Mouse (Mus musculus): ENCODE results near the gene Trio.

Gene Trio

GRCm38 (mm10) chr15:27943486-27944195, 82.0 kb downstream of the Trio start:
- no peak for DNase-seq

DNA sequence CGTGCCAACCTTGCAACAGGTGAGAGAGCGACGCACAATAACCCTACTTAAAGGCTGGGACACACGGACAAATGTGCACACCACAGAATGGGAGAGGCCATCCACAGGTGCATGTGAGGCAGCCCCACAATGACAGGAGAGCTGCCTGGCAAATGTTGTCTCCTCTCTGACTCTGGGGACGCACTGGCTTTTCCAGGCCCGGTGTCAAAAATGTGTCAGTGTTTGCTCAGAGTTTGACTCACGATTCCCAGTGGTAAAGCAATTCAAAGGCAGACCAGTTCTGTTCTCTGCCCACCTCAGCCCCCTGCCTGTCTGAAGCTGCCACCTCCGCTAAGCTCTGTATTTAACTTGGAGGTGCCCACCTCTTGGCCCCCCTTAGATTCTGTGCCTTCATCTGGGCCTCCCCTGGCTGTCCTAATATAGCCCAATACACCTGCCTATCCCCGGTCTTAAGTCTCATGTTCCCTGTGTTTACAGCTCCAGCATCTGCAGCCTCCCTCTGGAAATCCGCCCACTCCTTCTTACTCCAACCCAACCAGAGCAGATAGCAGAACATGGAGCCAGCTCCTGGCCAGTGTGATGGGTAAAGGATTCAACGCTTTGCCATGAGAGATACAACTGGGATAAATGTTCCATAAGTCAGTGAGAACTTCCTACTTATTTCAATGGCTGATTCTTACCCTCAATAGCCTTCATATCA, 83.3 kb downstream of the Trio start:
- DNase-seq, result no peak

- no peak for DNase-seq
These were observed 84.2 kb downstream of the Trio start for GRCm38 (mm10) chr15:27941441-27941840.

GRCm38 (mm10) chr15:27941020-27941419, 84.6 kb downstream of the Trio start:
- no peak for DNase-seq

- DNase-seq, result no peak
These were observed 85.6 kb downstream of the Trio start for GRCm38 (mm10) chr15:27940032-27940431.

DNA sequence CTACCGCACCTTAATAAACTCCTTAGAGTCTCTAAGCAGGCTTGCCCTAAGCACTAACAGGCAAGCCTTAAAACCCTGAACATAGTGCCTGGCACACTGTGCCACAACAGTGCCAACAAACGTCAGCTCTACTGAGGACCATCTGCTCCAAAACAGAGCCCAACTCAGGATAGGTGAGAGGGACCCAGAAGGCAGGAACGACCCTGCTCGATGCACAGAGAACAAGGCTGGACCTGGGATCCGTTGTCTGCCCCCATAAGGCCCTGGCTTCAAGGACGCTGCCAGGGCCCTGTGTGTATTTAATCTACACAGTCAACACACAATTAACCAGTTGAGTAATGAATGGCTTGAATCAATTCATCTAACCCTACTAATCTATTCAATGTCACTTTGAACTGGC, 86.8 kb downstream of the Trio start:
- DNase-seq, result no peak

- no peak for DNase-seq
These were observed 87.5 kb downstream of the Trio start for GRCm38 (mm10) chr15:27937861-27938833.

GRCm38 (mm10) chr15:27937003-27937860, 88.4 kb downstream of the Trio start:
- DNase-seq, result peak; percentile 44 to 54

GRCm38 (mm10) chr15:27935772-27936746, 89.6 kb downstream of the Trio start:
- no peak for DNase-seq

DNA sequence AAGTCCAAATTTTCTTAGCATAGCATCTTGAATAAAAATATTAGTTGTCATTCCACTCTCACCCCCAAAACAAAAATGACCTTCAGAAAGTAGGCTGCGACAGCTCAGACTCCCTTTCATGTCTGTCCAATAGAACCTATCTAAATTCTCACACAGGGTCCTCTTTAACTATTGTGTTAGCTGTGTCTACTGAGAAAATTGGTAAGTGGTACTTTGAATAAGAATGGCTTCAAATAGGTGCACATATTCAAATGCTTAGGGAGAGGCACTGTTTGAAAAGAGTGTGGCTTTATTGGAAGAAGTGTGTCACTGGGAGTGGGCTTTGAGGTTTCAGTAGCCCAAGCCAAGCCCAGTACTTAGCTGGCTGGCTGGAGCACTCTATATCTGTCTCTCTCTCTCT, 92.4 kb downstream of the Trio start:
- DNase-seq, result no peak

DNA sequence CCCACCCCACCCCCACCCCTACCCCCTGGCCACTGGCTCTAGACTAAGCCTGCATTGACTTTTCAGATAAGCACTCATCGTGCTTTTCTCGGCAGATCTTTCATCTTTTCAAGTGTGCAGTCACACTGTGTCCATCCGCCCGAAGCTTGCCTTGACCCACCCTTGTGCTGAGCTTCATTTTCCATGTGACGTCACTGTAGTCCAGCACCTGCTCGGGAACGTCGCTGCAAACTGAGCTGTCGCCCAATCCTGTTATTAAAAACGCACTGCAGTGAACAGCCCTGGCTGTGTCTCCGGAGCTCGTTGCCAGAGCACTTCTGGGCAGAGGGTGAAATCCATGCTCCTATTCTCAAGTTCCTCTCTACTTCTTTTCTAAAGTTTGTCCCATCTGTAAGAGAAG, 93.8 kb downstream of the Trio start:
- no peak for DNase-seq

- no peak for DNase-seq
These were observed 94.2 kb downstream of the Trio start for GRCm38 (mm10) chr15:27931459-27931858.

- DNase-seq, result no peak
These were observed 98.0 kb downstream of the Trio start for GRCm38 (mm10) chr15:27927614-27928013.

GRCm38 (mm10) chr15:27926941-27927340, 98.7 kb downstream of the Trio start:
- DNase-seq, result no peak

GRCm38 (mm10) chr15:27926450-27926849, 99.2 kb downstream of the Trio start:
- DNase-seq, result no peak

- DNase-seq, result no peak
These were observed 99.8 kb downstream of the Trio start for GRCm38 (mm10) chr15:27925865-27926264.

DNA sequence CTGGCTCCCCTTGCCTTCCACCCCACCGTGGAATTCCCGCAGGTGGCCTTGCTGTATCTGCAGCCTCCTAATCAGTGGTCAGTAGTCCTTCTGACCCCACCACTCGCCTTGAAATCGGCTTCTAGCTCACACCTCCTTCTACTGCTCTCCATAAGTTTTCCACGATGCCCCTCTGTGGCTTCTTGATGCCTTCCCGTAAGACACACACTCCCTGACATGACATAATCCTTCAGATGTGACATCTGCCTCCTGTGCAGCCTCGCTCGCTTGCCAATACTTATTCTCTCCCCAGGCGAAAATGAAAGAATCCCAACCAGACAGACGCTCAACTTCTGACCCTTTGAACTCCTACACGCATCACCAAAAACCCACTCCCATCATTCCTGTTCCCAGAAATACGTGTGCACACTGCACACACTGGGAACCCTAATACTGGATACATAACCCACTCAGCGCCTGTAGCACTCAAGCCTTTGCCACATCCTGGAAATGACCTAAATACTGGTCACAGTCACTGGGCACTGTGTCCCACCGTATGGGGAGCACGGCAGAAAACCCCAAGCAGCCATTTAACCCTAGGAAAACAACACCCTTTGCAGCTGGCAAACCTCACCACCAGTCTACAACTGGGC, 100.5 kb downstream of the Trio start:
- DNase-seq, result no peak

GRCm38 (mm10) chr15:27923987-27924341, 101.7 kb downstream of the Trio start:
- DNase-seq, result no peak

GRCm38 (mm10) chr15:27923280-27923986, 102.2 kb downstream of the Trio start:
- DNase-seq, result peak; percentile 77 to 82

- peak; percentile 30 to 43 for DNase-seq
These were observed 104.9 kb downstream of the Trio start for GRCm38 (mm10) chr15:27920751-27921150.
